Mouse (Mus musculus) cerebellum, adult 11 months (tissue): ENCODE results near the gene Mamstr.

Experiments
- DNase-seq: peaks from one replicate; pipeline ENCODE4 v3.0.0; 2022

Gene Mamstr

GRCm38 (mm10) chr7:45628364-45629294, 11.1 kb upstream of the Mamstr start:
- DNase-seq = peak; percentile 93

GRCm38 (mm10) chr7:45630064-45630907, 9.5 kb upstream of the Mamstr start:
- DNase-seq = no peak

- DNase-seq = peak; percentile 71
Observed at GRCm38 (mm10) chr7:45632499-45632898, 7.3 kb upstream of the Mamstr start.

- no peak for DNase-seq
Observed at GRCm38 (mm10) chr7:45634946-45635681, 4.7 kb upstream of the Mamstr start.

GRCm38 (mm10) chr7:45635711-45636688, 3.8 kb upstream of the Mamstr start:
- DNase-seq = no peak

GRCm38 (mm10) chr7:45637710-45638109, 2.1 kb upstream of the Mamstr start:
- no peak for DNase-seq

GRCm38 (mm10) chr7:45638623-45639401, 965 bp upstream of the Mamstr start:
- peak; percentile 98 for DNase-seq

GRCm38 (mm10) chr7:45640191-45640957, 597 bp downstream of the Mamstr start:
- no peak for DNase-seq

- peak; percentile 53 for DNase-seq
Observed at GRCm38 (mm10) chr7:45641391-45642040, 1.7 kb downstream of the Mamstr start.

GRCm38 (mm10) chr7:45642083-45642482, 2.3 kb downstream of the Mamstr start:
- no peak for DNase-seq

GRCm38 (mm10) chr7:45642503-45643255, 2.9 kb downstream of the Mamstr start:
- DNase-seq = peak; percentile 47

GRCm38 (mm10) chr7:45643441-45644178, 3.8 kb downstream of the Mamstr start:
- DNase-seq = peak; percentile 99

- DNase-seq = peak; percentile 66
Observed at GRCm38 (mm10) chr7:45644183-45644582, 4.4 kb downstream of the Mamstr start.

- no peak for DNase-seq
Observed at GRCm38 (mm10) chr7:45644872-45645590, 5.3 kb downstream of the Mamstr start.

GRCm38 (mm10) chr7:45645591-45645971, 5.8 kb downstream of the Mamstr start:
- DNase-seq = no peak

- no peak for DNase-seq
Observed at GRCm38 (mm10) chr7:45646671-45647070, 6.9 kb downstream of the Mamstr start.

GRCm38 (mm10) chr7:45649351-45649750, 9.6 kb downstream of the Mamstr start:
- DNase-seq = no peak
